Mouse (Mus musculus): Measurements from ENCODE around the gene Ppp1r15a. TPM values are rescaled to one million over a fixed set of nuclear protein-coding genes. Genes with fewer than 3 reads are reported as not detected.

Gene Ppp1r15a
- polyA plus RNA-seq, 1 experiment from 2014 or later, result 17.0 TPM

DNA sequence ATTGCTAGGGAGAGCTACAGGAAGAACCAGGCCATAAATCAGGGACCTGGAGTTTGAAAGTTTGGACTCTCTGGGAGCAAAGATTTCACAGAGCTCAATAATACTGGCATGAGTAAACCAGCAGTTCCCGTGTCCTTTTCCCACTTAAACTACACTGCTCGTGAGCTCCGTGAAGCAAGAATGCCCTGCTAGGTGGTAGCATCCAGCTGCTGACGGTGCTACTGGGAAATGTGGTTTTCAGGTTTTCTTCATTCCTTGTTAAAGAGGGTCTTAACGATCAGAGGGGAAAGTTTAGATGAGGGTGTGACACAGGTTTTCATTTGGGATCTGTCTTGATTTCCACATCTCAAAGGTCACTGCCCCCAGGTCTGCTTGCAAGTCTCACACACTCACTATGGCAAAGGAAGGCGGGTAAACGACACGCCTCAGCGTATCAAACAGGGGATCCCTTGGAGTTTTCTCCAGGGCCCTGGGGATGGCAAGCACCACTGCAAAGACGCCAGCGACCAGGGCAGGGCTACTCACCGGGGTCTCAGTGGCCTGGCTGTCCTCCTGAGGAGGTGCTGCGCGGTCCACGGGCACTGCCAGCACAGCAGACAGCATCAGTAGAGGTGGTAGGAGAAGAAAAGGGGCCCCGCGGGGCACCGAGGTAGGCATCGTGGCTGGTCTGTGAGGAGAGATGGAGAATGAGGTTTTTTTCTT, 16.7 kb downstream of the Ppp1r15a start:
- WGBS, result 15% methylated on average over 19 of the region's 19 CpGs
- Histone ChIP-seq H3K4me1 (replicated peaks) (peaks cover 21% of the 10 kb centered on the region), H3K27me3 (replicated peaks) (no peaks in the 10 kb centered on the region), H3K36me3 (peaks cover 14% of the 10 kb centered on the region; the same call in 1 of the 2 replicates), H3K9me3 (no peaks in the 10 kb centered on the region), H3K4me3 (replicated peaks) (peak overlapping the region; percentile 81), H3K4me2 (replicated peaks) (peak overlapping the region; percentile 98), H3K27ac (peak overlapping the region; percentile 95), H3K9ac (peak overlapping the region; percentile 85)
- ATAC-seq, result peak; percentile 23

DNA sequence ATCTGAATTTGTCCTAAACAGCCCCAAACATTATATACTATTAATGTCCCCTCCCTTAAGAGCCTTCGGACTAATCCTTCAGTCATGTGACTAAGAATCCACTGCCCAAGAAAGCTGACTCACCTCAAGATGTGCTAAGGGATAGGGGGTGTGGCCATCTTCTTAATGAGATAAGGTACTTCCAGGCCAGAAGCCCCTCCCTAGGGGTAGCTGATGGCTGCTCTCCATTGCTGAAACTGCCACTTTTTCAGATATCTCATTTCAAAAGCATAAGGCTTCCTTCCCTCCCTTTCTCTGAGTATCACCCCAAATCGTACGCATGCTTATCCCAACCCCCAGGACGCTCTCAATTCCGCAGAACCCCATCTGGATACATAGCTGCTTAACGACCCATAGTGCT, 17.5 kb downstream of the Ppp1r15a start:
- Histone ChIP-seq H3K27ac (peak overlapping the region; percentile 95), H3K4me2 (replicated peaks) (peak overlapping the region; percentile 98), H3K4me3 (replicated peaks) (0 out of 2 replicates have a peak overlapping the region, but pooled peaks have one; percentile 81), H3K9me3 (no peaks in the 10 kb centered on the region), H3K9ac (peak overlapping the region; percentile 85; the same call in 1 of the 2 replicates), H3K4me1 (replicated peaks) (peaks cover 21% of the 10 kb centered on the region), H3K36me3 (peaks cover 14% of the 10 kb centered on the region; the same call in 1 of the 2 replicates), H3K27me3 (replicated peaks) (no peaks in the 10 kb centered on the region)
- ATAC-seq, result peak; percentile 31
- 72% methylated on average over 6 of the region's 6 CpGs for WGBS

DNA sequence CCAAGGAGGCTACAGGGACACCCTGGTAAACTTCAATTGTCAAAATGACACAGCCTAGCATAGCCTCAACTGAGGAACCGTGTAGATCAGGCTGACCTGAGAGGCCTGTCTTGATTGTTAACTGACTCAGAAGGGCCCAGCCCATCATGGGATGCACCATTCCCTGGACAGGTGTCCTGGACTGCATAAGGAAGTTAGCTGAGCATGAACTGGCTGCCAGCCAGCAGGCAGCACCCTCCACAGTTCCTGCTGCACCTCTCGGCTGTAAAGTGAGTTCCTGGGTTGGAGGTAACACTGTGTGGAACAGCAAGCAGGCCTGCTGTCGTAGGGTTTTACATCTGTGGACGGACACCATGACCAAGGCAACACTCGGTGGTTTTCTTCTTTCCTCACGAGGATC, 18.5 kb downstream of the Ppp1r15a start:
- Histone ChIP-seq H3K4me3 (replicated peaks) (no peak overlapping the region), H3K27me3 (replicated peaks) (no peaks in the 10 kb centered on the region), H3K4me1 (replicated peaks) (peaks cover 21% of the 10 kb centered on the region), H3K9me3 (no peaks in the 10 kb centered on the region), H3K9ac (no peak overlapping the region), H3K27ac (peak overlapping the region; percentile 59; the same call in 1 of the 2 replicates), H3K36me3 (peaks cover 14% of the 10 kb centered on the region; the same call in 1 of the 2 replicates), H3K4me2 (replicated peaks) (0 out of 2 replicates have a peak overlapping the region, but pooled peaks have one; percentile 98)
- ATAC-seq, result peak; percentile 61
- 67% methylated on average over 6 of the region's 6 CpGs for WGBS

- WGBS, result 95% methylated on average over 6 of the region's 6 CpGs
- Histone ChIP-seq H3K9ac (no peak overlapping the region), H3K4me3 (replicated peaks) (no peak overlapping the region), H3K9me3 (no peaks in the 10 kb centered on the region), H3K4me2 (replicated peaks) (no peak overlapping the region), H3K27me3 (replicated peaks) (no peaks in the 10 kb centered on the region), H3K4me1 (replicated peaks) (no peaks in the 10 kb centered on the region), H3K27ac (no peak overlapping the region), H3K36me3 (peaks cover 44% of the 10 kb centered on the region)
- no peak; the same call in 1 of the 2 replicates for ATAC-seq
These were observed 27.6 kb downstream of the Ppp1r15a start for GRCm38 (mm10) chr7:45498427-45498826.

GRCm38 (mm10) chr7:45494548-45494947, 31.5 kb downstream of the Ppp1r15a start:
- Histone ChIP-seq H3K4me1 (replicated peaks) (peaks cover 18% of the 10 kb centered on the region), H3K9ac (no peak overlapping the region), H3K4me3 (replicated peaks) (no peak overlapping the region), H3K4me2 (replicated peaks) (no peak overlapping the region), H3K9me3 (no peaks in the 10 kb centered on the region), H3K36me3 (peaks cover 51% of the 10 kb centered on the region), H3K27me3 (replicated peaks) (no peaks in the 10 kb centered on the region), H3K27ac (no peak overlapping the region)
- 90% methylated on average over 9 of the region's 9 CpGs for WGBS
- no peak for ATAC-seq

DNA sequence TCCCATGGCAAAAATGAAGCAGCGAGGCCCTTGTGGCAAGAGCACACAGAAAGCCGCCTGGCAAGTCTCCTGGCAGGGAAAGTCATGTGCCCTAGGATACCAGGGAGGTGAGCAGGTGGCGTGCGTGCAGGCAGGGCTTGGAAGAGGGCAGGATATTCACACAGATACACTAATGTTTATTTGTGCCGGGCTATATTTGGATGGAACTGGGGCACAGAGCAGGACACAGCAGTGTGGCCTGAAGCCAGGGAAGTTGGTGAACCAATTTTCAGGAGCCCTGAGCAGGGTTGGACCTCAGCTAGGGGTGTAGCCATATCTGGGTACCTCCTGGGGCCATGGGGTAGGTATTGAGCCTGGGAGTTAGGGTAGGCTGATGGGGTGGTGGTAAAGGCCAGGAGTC, 33.1 kb downstream of the Ppp1r15a start:
- no peak overlapping the region for H3K27ac ChIP-seq
- no peak overlapping the region for H3K4me2 ChIP-seq (replicated peaks)
- peaks cover 24% of the 10 kb centered on the region for H3K4me1 ChIP-seq (replicated peaks)
- H3K9ac ChIP-seq, result no peak overlapping the region
- no peaks in the 10 kb centered on the region for H3K27me3 ChIP-seq (replicated peaks)
- no peaks in the 10 kb centered on the region for H3K9me3 ChIP-seq
- H3K36me3 ChIP-seq, result peaks cover 38% of the 10 kb centered on the region
- 92% methylated on average over 5 of the region's 5 CpGs for WGBS
- H3K4me3 ChIP-seq (replicated peaks), result no peak overlapping the region
- no peak for ATAC-seq

- no peak overlapping the region for H3K9ac ChIP-seq
- H3K9me3 ChIP-seq, result no peaks in the 10 kb centered on the region
- H3K4me2 ChIP-seq (replicated peaks), result no peak overlapping the region
- peaks cover 27% of the 10 kb centered on the region for H3K4me1 ChIP-seq (replicated peaks)
- no peak overlapping the region for H3K4me3 ChIP-seq (replicated peaks)
- WGBS, result 95% methylated on average over 8 of the region's 8 CpGs
- H3K36me3 ChIP-seq, result peaks cover 33% of the 10 kb centered on the region
- no peaks in the 10 kb centered on the region for H3K27me3 ChIP-seq (replicated peaks)
- H3K27ac ChIP-seq, result no peak overlapping the region
- no peak for ATAC-seq
These were observed 33.7 kb downstream of the Ppp1r15a start for GRCm38 (mm10) chr7:45492225-45492844.

DNA sequence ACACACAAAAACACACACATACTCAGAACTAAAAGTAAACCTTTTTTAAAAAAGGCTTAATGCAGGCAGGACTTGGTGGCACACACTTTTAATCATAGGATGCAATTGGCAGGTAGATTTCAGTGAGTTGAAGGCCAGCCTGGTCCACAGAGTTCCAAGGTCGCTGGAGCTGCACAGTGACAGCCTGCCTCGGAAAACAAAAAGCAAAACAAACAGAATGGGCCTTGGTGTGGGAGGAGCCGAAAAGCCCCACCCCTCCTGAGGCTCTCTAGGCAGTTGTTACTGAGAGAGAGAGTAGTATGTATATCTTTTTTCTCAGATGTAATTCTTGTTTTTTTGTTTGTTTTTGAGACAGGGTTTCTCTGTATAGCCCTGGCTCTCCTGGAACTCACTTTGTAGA, 34.8 kb downstream of the Ppp1r15a start:
- H3K4me3 ChIP-seq (replicated peaks), result no peak overlapping the region
- H3K27me3 ChIP-seq (replicated peaks), result no peaks in the 10 kb centered on the region
- no peak overlapping the region for H3K27ac ChIP-seq
- no peak overlapping the region for H3K9ac ChIP-seq
- H3K9me3 ChIP-seq, result no peaks in the 10 kb centered on the region
- ATAC-seq, result peak; percentile 60
- peaks cover 27% of the 10 kb centered on the region for H3K4me1 ChIP-seq (replicated peaks)
- H3K36me3 ChIP-seq, result peaks cover 27% of the 10 kb centered on the region
- 11% methylated on average over 3 of the region's 3 CpGs for WGBS
- peak overlapping the region; percentile 5 for H3K4me2 ChIP-seq (replicated peaks)

DNA sequence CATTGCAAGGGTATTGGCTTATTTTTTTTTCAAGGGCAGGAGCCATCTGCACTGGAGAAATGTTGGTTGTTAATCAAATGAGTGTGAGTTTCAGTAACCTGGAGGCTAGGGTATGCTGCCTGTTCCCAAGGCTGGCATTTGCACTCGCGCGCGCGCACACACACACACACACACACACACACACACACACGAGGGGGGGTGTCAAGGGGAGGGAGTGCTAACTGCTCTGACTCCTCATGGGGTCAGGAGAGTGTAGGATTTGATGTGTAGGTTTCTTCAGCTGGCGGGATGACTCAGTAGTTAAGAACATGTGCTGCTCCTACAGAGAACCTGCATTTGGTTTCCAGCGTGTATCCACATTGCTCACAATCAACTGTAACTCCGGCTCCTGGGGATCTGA, 35.2 kb downstream of the Ppp1r15a start:
- WGBS, result 25% methylated on average over 9 of the region's 9 CpGs
- H3K9ac ChIP-seq, result no peak overlapping the region
- no peaks in the 10 kb centered on the region for H3K27me3 ChIP-seq (replicated peaks)
- H3K4me2 ChIP-seq (replicated peaks), result peak overlapping the region; percentile 5
- H3K36me3 ChIP-seq, result peaks cover 27% of the 10 kb centered on the region
- peaks cover 27% of the 10 kb centered on the region for H3K4me1 ChIP-seq (replicated peaks)
- peak; percentile 39; the same call in 1 of the 2 replicates for ATAC-seq
- no peak overlapping the region for H3K4me3 ChIP-seq (replicated peaks)
- H3K9me3 ChIP-seq, result no peaks in the 10 kb centered on the region
- no peak overlapping the region for H3K27ac ChIP-seq

GRCm38 (mm10) chr7:45489578-45489977, 36.5 kb downstream of the Ppp1r15a start:
- WGBS, result 73% methylated on average over 7 of the region's 7 CpGs

DNA sequence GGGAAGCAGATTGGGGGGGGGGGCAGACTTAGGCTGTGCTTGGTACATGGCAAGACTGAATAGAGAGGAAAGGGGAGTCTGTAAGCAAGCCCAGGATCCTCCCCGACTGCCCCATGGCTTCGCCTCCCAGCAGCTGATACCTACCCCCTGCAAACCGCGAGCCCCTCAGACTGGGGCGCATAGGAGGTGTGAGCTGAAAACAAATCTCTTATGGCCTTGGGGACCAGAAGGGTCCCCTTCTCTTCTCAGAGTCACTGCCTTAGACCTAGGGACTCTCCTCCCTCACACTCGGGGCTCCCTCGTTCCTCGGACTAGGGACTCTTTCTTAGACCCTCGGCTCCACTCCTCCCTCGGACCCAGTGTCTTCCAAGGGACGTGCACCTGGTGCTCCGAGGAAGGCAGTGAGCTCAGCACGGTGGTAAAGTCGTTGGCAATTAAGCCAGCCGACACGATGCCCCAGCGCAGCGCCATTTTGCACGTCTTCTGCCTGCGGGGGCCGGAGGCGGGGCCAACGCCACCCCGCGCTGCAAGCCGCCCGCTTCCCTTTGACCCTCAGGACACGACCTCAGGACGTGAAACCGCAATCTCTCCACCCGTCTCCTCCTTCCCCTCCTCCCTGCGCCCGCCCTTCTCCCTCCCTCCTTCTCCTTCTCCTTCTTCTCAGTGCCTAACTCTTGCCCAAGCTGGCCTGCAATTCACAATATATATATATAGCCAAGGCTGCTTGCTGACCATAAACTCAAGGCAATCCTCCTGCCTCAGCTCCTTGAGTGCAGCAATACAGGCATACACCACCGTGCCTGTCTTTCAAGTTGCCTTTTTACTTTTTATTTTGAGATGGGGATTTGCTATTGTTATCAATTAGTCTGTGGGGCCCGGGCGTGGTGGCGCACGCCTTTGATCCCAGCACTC, 37.5 kb downstream of the Ppp1r15a start, which contains the start of gene Dhdh:
Gene Dhdh (minus strand): TSS at position 513 of the 912 bp plus-strand sequence.
- Histone ChIP-seq H3K4me2 (replicated peaks) (peak within 1 kb of the TSS; percentile 77), H3K9me3 (no peaks in the 10 kb centered on the region), H3K27ac (peak within 1 kb of the TSS; percentile 62; the same call in 1 of the 2 replicates), H3K4me3 (replicated peaks) (peak within 1 kb of the TSS; percentile 46), H3K27me3 (replicated peaks) (no peaks in the 10 kb centered on the region), H3K36me3 (peaks cover 10% of the 10 kb centered on the region; the same call in 1 of the 2 replicates), H3K9ac (peak within 1 kb of the TSS; percentile 55), H3K4me1 (replicated peaks) (peaks cover 27% of the 10 kb centered on the region)
- ATAC-seq, result peak; percentile 43
- WGBS, result 11% methylated on average over 38 of the region's 38 CpGs

More at GRCm38 (mm10) chr7:45489578-45489977, 36.5 kb downstream of the Ppp1r15a start:
- Histone ChIP-seq H3K36me3 (peaks cover 18% of the 10 kb centered on the region), H3K27me3 (replicated peaks) (no peaks in the 10 kb centered on the region), H3K9me3 (no peaks in the 10 kb centered on the region), H3K4me3 (replicated peaks) (no peak overlapping the region), H3K4me1 (replicated peaks) (peaks cover 27% of the 10 kb centered on the region), H3K27ac (no peak overlapping the region), H3K9ac (no peak overlapping the region), H3K4me2 (replicated peaks) (no peak overlapping the region)
- no peak for ATAC-seq
